Mouse (Mus musculus) A20 (cell line): ENCODE measurements around the gene Pate2.
"Not testable (repeated sequence)": the region's sequence is repeated elsewhere in the genome, so short reads cannot be mapped to it uniquely, and the experiment has no call there.

Experiments used
- DNase-seq: peaks from one replicate; pipeline ENCODE4 v3.0.0-alpha.2; 2011; ENCODE audit warnings: low read depth, low spot score

The Pate2 gene

GRCm38 (mm10) chr9:35556494-35557102 is 13.5 kb upstream of the Pate2 start:
- DNase-seq = no peak

GRCm38 (mm10) chr9:35558257-35559008 is 11.7 kb upstream of the Pate2 start, which contains the start of the genes Ddx25 and Pus3:
Gene Ddx25, minus strand, starts transcription at chr9:35558528.
Gene Pus3, plus strand, starts transcription at chr9:35558595.
- peak; percentile 83 for DNase-seq

- peak; percentile 95 for DNase-seq
These were observed 10.8 kb upstream of the Pate2 start for GRCm38 (mm10) chr9:35559009-35559890.

GRCm38 (mm10) chr9:35561076-35561475 is 9.0 kb upstream of the Pate2 start:
- DNase-seq = no peak

DNA sequence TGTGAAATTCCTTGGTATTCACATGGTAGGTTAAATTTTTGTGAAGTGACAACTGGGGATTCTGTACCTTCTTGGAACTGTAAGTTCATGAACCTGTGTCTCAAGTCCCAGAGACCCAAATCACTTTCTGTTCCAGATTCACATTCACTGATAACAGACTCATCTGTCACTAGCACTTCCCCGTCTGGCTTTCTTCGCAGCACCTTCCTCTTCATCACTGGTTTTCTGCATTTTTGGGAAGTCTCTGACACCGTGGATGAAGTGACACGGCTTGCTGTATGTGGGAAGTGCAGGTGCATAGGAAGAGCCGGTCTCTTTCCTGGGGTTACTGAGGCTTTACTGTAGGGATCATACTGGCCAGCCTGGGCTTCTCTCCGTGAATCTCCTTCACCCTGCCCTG is 8.5 kb upstream of the Pate2 start:
- peak; percentile 38 for DNase-seq

DNA sequence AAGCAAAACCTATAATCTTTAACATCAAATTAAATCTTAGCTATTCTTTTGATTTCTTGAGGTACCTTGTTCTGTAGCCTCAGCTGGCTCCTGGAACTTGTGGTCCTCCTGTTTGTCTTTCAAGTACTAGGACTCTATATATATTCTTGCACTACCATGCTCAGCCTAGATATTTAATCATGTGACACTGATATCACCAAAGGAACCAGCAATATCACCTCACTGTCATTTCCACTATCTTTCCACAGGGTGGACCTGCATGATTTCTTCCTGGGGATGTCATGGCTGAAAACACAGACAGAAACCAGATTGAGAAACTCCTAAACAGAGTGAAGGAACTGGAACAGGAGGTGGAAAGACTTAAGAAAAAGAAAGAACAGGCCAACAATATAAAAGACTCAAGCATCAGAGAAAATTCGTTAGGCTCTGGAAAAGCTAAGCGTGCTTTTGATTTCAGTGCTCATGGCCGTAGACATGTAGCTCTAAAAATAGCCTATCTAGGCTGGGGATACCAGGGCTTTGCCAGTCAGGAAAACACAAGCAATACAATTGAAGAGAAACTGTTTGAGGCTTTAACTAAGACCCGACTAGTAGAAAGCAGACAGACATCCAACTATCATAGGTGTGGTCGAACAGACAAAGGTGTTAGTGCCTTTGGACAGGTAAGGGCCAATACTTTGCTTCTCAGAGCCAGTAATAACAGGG is 5.4 kb upstream of the Pate2 start:
- DNase-seq = no peak

DNA sequence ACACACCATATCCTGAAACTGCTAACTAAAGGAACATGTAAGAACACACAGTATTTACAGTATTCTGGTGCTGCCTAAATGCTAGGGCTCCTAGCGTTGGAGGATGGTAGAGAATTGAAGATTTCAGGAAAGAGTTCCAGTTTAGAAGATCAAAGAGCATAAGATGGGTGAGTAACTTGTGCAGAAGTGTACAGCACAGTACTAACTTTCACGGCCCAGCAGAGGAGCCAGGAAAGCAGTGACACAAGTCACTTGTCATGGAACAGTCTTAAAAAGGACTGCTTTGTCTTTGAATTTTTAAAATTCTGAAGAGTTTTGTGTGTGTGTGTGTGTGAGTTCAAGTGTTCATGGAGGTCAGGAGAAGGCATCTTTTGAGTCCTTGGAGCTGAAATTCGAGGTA is 2.1 kb upstream of the Pate2 start:
- no peak for DNase-seq

GRCm38 (mm10) chr9:35570663-35571062 is 579 bp downstream of the Pate2 start:
- DNase-seq = no peak

- no peak for DNase-seq
These were observed 4.3 kb downstream of the Pate2 start for GRCm38 (mm10) chr9:35574416-35574815.

GRCm38 (mm10) chr9:35587674-35588073 is 17.6 kb downstream of the Pate2 start:
- no peak for DNase-seq

- peak; percentile 44 for DNase-seq
These were observed 22.8 kb downstream of the Pate2 start for GRCm38 (mm10) chr9:35592903-35593302.

- DNase-seq = no peak
These were observed 37.7 kb downstream of the Pate2 start for GRCm38 (mm10) chr9:35607647-35608405.

- no peak for DNase-seq
These were observed 41.8 kb downstream of the Pate2 start, which contains the start of gene Pate4 for GRCm38 (mm10) chr9:35611841-35612240. Gene Pate4, minus strand, starts transcription at chr9:35611941.

DNA sequence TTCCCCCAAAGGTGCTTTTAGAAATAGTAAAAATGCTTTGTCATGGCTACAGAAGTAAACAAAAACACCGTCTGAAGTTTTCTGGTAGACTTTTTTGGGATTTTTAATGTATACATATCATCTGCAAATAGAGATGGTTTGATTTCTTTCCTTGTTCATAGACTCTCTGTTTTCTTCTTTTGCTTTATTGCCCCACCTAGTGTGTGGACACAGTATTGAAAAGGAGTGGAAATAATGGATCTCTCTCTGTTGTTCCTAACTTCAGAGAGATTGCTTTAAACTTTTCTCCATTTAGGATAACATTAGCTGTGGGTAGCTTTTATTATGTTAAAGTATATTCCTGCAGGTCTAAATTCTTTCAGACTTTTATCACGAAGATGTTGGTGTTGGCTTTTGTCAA is 43.9 kb downstream of the Pate2 start:
- DNase-seq = peak; percentile 5

DNA sequence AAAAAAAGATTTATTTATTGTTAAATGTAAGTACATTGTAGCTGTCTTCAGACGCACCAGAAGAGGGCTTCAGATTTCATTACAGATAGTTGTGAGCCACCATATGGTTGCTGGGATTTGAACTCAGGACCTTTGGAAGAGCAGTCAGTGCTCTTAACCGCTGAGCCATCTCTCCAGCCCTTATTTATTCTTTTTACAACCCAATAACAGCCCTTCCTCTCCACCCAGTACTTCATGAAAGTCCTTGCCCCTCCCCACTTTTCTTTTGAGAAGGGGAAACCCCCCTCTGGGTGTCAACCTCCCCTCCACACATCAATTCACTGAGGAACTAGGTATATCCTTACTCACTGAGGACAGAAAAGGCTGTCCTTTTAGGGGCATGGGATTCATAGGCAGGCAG is 46.7 kb downstream of the Pate2 start:
- not testable (repeated sequence) for DNase-seq

GRCm38 (mm10) chr9:35632981-35633380 is 62.9 kb downstream of the Pate2 start:
- no peak for DNase-seq

- DNase-seq = no peak
These were observed 78.0 kb downstream of the Pate2 start, which contains the start of gene Pate3 for GRCm38 (mm10) chr9:35648102-35648501. Gene Pate3, minus strand, starts transcription at chr9:35648202.

- no peak for DNase-seq
These were observed 103.5 kb downstream of the Pate2 start for GRCm38 (mm10) chr9:35673557-35673956.

DNA sequence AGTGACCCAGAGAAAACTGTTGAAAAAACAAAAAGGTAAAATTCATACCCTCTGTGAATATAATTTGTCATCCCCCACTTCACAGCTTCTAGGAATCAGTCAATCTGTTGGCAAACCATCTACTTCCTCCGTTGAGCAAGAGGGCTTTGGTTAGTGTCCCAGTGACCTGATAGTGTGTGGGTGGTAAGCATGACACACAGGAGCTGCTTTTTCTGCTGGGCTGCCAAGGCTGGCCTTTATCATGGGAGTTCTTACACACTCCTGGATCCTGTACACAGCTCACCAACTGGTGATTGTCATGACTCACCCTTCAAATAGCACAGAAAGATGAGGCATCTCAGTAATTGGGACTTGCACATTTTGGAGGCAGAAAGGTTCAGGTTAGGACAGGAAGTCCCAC is 116.9 kb downstream of the Pate2 start, which contains the start of gene Pate1:
Gene Pate1, minus strand, starts transcription at position 378 of the 400 bp plus-strand sequence.
- no peak for DNase-seq

DNA sequence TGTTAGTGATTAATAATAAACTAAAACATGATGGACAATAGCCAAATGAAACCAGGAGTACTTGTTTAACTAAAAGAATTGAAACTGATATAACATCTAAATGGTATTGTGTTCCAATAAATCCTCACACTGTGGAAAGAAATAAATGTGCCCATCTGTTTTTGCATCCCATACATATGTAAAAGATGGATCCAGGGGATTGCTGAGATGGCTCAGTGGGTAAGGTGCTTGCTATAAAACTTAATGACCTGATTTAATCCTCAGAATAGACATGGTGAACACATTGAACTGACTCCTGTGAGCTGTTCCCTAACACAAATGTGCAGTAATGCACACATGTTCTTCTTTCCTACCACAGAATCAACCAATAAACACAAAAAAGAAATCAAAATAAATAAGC is 121.8 kb downstream of the Pate2 start:
- DNase-seq = no peak

- no peak for DNase-seq
These were observed 137.2 kb downstream of the Pate2 start for GRCm38 (mm10) chr9:35707265-35707664.
